Mouse (Mus musculus): Measurements from ENCODE around the gene Rassf4.

Gene Rassf4

DNA sequence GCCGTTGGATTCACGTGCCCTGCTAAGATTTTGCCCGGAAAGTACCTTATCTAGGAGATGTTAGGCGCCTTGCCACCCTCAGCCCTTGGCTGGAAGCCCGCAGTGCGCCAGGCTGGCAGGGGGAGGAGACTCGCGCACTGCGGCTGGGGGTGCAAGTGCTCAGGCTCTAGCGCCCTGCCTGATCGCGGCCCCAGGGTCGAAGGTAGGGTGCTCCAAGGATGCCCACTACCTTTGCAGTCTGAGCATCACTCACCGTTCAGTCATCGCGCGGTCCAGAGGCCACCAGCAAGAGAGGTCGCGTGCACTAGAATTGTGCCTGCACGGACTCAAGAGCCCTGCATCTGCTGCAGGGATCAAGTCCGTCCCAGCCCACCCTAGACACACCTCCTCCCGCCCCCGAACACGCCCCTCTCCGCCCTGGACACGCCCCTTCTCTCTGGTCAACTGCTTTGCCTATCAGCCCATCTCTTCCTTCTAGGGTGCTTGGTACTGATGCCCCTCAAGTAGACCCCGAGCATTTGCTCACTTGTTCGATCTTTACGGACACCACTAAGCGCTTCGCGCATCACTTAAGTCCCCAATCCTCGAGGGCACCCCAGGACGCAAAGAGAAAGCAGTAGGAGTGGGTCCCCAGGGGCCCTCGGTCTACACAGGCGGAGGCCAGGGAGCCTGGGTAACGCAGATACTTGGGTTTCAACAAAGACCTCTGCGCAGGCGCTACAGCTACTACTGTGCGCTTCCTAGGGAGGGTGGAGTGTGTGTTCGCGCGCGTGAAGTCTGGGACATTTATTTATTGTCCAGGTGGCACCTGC lies at the start of gene Rassf4:
TSS of gene Rassf4 (minus strand) at position 482 of the 812 bp plus-strand sequence.
- in situ Hi-C loops (cut with MboI, MseI) = loop anchor here (10.0 kb wide), 1 partner anchor 1261 kb away; the partner anchor contains the start of gene Fxyd4

DNA sequence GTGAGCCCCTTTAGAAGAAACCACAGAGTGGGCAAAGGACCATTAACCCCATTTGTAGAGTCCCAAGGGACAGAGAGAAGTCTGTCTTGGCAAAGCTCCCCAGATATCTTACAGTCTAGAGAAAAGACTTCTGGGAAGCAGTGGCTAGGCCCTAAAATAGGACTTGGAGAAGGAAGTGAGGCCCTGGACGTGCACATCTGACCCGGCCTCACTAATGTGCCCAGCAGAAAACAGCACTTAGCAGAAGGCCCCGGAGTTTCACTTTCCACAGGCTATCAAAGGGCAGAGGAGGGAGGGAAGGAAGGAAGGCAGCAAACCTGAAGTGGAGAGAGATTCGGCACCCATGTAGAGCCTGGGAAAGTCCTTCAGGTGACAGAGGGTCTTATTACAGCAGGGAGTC lies 45.2 kb upstream of the Rassf4 start:
- in situ Hi-C loops (cut with MboI, MseI) = no loop called here

GRCm38 (mm10) chr6:116718361-116718760 lies 44.6 kb upstream of the Rassf4 start:
- in situ Hi-C loops (cut with MboI, MseI) = no loop called here

GRCm38 (mm10) chr6:116717851-116718250 lies 44.1 kb upstream of the Rassf4 start:
- in situ Hi-C loops (cut with MboI, MseI) = no loop called here

DNA sequence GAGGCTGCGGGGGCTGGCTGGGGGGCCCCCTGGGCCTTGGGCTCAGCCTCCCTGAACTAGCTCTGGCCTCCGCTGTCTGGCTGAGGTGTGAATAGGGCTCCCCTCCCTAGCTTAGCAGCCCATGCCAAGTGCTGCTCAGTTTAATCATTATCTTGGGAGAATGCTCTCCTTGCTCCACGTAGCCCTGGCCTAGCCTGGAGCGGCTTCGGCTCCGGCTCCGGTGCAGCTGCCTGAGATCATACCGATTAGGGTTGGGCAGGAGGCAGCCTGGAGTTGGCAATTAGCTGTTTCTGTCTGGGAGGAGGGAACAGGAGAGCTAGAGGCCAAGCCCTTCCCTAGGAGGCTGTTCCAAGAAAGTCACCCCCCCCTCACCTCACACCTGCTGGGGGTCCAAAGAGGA lies 42.9 kb upstream of the Rassf4 start, which contains the start of gene Tmem72:
TSS of gene Tmem72 (minus strand) at position 248 of the 400 bp plus-strand sequence.
- in situ Hi-C loops (cut with MboI, MseI) = no loop called here

DNA sequence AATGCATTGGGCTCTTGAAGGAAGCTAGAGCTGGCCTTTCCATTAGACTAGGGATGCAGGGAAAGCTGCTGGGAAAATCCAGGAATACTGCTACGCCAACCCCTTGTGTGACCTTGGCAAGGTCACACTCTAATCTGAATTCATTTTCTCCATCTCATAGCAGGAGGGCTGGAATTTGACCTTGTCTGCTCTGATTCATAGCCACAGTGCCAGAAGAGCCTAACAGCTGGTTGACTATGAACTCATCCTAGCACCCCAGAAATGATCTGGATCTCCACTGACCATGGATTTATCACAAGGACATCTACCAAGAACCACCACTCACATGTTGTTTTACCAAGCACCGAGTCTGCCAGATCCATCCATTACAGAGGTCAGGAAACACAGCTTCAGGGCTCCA lies 41.4 kb upstream of the Rassf4 start:
- in situ Hi-C loops (cut with MboI, MseI) = no loop called here

DNA sequence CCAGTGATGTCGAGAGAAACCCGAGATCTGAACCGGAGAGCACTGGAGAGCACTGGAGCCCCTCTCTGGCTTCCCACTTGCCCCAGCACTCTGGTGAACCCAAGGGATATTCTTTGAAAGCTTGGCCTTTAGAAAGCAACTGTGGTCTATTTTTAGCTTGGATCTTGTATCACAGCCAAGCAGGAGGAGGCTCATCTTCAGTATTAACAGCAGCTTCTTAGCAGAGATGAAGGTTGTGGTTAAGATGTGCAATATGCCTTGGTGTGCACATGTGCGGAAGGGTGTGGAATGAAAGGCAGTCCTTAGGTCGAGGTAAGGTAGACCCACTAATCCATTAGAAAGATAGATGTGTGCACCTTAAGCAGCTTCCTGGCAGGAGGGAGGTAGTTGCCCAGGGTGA lies 40.8 kb upstream of the Rassf4 start:
- in situ Hi-C loops (cut with MboI, MseI) = no loop called here

GRCm38 (mm10) chr6:116713966-116714365 lies 40.2 kb upstream of the Rassf4 start:
- in situ Hi-C loops (cut with MboI, MseI) = no loop called here

- in situ Hi-C loops (cut with MboI, MseI) = no loop called here
These were observed 38.8 kb upstream of the Rassf4 start for GRCm38 (mm10) chr6:116712503-116712902.

GRCm38 (mm10) chr6:116712062-116712461 lies 38.3 kb upstream of the Rassf4 start:
- in situ Hi-C loops (cut with MboI, MseI) = no loop called here

GRCm38 (mm10) chr6:116704320-116704719 lies 30.6 kb upstream of the Rassf4 start:
- in situ Hi-C loops (cut with MboI, MseI) = no loop called here

GRCm38 (mm10) chr6:116700821-116701220 lies 27.1 kb upstream of the Rassf4 start:
- in situ Hi-C loops (cut with MboI, MseI) = no loop called here

DNA sequence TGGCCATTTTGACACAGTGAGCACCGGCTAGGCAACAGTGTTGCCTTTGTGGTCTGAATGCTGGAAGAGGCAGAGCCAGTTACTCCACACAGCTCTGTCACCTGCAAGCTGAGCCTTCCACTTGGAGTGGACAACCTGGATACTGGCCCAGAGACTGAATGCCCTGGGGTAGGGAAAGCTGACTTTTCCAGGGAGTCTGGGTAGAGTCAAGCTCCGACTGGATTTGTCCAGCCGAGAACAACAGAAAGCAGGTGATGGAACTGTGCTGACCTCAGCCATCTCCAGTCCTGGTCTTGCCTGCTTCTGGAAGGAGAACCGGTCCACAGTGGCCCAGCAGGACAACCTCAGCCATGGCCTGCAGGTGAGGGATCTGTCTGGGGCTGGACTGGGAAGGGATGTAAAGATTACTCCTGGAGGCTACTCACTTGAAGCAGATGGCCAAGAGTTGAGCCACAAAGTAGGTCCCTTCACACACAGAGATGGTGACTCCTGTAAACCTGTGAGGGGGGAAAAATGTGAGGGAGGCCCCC lies 24.2 kb upstream of the Rassf4 start:
- in situ Hi-C loops (cut with MboI, MseI) = no loop called here

DNA sequence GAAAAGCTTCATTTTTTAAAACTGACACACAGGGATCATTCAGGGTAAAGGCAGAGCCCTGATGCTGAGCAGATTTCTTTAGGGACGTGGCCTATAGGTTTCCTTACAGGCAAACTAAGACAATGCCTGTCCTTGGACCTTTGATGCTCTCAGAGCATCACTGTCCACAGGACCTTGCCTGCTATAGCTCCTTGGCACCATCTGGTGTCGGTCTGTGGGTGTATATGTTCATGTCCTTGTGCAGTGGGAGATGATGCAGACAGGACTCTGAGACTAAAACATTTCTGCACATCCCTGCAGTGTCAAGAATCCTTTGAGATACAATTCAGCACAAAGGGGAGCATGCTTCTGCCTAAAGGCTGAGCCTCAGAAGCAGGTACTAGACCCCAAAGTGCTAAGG lies 23.7 kb upstream of the Rassf4 start:
- in situ Hi-C loops (cut with MboI, MseI) = no loop called here

DNA sequence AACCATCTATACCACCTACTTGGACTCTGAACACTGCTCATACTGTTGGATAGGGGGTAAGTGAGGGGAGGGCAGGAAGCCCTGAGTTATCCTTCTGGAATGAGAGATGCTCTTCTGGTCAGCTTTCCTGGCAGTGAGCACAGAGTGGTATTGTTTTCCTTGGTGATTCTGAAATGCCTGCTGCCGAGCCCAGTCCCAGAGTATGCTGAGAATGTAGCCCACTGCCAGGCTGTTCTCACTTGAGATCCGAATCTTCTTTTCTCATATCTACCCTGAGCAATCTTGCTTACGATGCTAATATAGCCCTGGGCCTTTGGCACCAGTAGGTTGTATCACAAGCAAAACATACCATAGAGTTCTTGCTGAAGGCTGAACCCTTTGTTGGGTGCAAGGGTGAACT lies 20.6 kb upstream of the Rassf4 start:
- in situ Hi-C loops (cut with MboI, MseI) = no loop called here

DNA sequence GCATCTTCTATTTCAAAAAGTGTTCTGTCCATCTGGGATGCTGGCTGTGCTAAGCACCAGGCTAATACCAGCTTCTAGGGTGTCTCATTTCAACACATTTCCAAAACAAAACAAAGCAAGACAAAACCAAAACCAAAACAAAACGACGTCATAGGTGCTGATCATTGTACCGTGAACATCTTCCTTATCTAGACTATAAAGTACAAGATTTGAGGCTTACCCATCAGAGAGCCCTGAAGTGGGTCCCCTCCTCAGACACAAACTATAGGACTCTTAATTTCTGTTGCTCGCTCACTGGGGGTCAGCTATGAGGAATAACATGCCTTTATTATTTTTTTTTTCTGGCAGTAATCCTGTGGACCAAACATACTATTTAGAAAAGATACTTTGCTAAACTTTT lies 19.9 kb upstream of the Rassf4 start:
- in situ Hi-C loops (cut with MboI, MseI) = no loop called here

- in situ Hi-C loops (cut with MboI, MseI) = no loop called here
These were observed 8.6 kb upstream of the Rassf4 start for GRCm38 (mm10) chr6:116682317-116682716.

DNA sequence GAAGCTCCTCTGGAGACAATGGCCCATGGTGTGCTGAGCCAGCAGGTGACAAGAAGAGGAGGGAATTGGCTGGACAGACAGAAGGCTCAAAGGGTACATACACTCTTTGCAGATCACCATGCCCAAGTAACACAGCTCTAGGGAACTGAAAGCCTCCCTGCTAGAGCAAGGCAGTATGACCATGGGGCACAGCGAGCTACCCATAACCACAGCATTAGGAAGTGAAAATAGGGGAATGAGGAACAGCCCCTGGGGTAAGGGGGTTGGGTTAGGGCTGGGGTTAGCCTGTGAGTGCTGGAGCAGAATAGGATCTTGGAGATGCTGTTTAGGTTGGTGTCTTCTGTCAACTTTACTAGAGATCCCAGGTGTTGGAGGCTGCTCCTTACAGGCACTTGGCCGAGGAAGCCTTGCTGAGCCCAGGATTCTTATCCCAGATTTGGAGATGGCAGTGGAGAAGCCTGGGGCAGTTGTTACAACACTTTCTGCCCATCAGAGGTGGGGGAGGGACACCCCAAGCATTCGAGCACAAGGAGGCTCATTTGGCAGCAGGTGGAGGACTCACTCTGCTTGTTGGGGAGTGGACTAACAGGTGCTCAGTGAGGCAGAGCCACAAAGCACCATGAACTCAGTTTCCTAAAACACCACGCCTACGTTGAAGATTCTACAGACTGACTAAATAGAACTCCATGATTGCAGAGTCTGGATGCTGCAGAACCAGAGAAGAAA lies 6.0 kb upstream of the Rassf4 start:
- in situ Hi-C loops (cut with MboI, MseI) = loop anchor here (10.0 kb wide), 1 partner anchor 1255 kb away; the partner anchor contains the start of gene Fxyd4

DNA sequence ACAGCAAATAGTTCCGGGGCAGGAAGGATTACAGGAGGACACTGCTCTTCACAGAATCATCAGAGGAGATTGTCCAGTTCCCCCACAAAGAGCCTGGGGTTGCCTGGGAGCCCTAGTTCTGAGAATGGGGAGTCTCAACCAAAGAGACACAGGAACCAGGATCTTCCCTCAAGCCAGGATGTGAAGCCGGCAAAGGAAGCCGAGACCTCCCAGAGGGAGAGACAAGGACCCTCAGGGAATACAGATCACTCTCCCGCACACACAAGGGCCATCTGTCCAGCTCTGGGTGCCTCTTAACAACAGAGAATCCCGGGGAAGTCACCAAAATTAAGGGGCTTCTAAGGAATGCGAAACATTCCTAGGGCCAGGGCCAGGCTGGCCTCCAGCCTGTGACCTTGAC lies 3.6 kb upstream of the Rassf4 start:
- in situ Hi-C loops (cut with MboI, MseI) = loop anchor here (10.0 kb wide), 1 partner anchor 1257 kb away; the partner anchor contains the start of gene Fxyd4

DNA sequence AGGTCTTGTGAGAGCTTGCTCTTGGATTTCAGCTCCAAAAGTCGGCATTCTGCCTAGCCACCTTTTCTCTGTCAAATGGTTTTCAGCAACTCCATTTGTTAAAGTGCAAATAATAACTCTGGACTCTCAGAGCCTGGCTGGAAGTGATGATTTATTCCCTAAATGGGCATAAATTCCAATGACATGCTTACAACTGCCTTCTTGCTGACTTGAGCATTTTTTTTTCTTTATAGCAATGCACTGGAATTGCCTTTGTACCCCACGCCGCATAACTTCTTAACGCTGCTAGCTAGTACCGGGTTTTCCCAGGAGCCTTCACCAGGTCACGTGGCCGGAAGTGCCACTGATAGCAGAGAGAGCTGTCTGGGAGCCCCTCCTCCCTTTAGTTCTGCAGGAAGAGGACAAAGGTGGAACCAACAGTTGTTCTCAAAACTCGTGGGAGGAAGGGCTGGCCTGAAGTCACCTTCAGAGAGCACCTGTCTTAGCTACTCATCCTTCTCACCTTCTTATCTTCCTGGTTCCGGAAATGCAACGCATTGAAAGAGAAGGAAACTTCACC lies 2.7 kb upstream of the Rassf4 start:
- in situ Hi-C loops (cut with MboI, MseI) = loop anchor here (10.0 kb wide), 1 partner anchor 1258 kb away; the partner anchor contains the start of gene Fxyd4

- in situ Hi-C loops (cut with MboI, MseI) = loop anchor here (10.0 kb wide), 1 partner anchor 1260 kb away; the partner anchor contains the start of gene Fxyd4
These were observed 633 bp upstream of the Rassf4 start for GRCm38 (mm10) chr6:116674283-116674886.

Data from T-helper 1 cell (primary cell).